Mouse (Mus musculus): ENCODE measurements around the gene Lars2.

Gene Lars2

GRCm38 (mm10) chr9:123391140-123391849 is 24.6 kb downstream of the Lars2 start:
- no peak for DNase-seq (ENCODE audit: low spot score)

GRCm38 (mm10) chr9:123394856-123395255 is 28.1 kb downstream of the Lars2 start:
- DNase-seq (ENCODE audit: low spot score): no peak

GRCm38 (mm10) chr9:123397701-123398100 is 31.0 kb downstream of the Lars2 start:
- DNase-seq (ENCODE audit: low spot score): no peak

GRCm38 (mm10) chr9:123402215-123402614 is 35.5 kb downstream of the Lars2 start:
- no peak for DNase-seq (ENCODE audit: low spot score)

DNA sequence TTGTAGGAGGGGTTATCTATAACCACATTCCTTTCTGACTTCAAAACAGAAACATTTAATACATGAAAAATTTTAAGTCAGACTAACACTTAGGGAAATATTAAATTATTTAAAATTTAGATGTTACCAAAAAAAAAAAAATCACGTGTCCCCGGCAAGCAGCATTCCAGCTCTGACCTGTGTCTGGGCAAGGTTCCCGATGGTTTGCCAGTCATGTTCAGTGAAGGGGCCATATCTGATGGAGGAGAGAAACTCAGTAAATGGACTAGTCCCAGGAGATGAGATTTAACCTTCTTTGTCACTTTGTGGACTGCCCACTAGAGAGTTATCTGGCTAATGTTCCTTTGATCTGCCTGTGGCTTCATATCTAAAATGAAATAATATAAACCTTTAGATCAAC is 36.3 kb downstream of the Lars2 start:
- DNase-seq (ENCODE audit: low spot score): no peak

DNA sequence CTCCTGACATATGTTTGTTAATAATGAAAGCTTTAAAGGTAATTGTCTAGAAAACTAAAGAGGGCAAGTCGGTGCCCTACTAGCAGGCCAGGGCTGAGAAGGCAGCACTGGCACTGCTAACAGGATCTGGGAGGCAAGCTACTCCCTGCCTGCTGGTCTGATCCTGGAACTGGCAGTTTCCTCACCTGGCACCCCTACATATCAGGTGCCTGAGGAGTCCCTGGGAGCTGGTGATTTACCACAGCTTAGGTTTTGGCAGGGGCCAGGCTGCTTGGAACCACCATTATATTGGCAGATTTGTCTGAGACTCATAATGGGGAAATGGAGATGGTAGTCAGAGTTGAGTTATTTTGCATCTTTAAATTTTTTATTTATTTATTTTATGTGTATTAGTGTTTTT is 38.5 kb downstream of the Lars2 start:
- no peak for DNase-seq (ENCODE audit: low spot score)

GRCm38 (mm10) chr9:123408771-123409170 is 42.0 kb downstream of the Lars2 start:
- DNase-seq (ENCODE audit: low spot score): no peak

DNA sequence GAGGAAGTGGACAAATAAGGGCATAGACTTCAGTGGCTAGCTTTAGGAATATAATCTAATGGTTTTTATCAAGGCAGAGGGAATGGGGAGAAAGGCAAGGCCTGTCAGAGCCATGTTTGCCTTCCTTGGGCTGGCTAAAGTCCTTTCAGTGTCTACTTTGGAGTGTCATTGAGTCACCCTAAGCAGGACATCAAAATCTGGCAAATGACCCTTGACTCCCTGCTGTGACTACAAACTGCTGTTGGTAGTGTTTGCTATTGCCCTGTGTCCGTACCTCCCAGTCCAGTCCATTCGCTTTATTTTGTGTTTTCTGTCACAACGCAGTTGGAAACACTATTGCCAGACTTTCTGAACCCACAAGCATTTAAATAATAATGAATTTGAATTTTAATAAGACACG is 63.1 kb downstream of the Lars2 start:
- no peak for DNase-seq (ENCODE audit: low spot score)

DNA sequence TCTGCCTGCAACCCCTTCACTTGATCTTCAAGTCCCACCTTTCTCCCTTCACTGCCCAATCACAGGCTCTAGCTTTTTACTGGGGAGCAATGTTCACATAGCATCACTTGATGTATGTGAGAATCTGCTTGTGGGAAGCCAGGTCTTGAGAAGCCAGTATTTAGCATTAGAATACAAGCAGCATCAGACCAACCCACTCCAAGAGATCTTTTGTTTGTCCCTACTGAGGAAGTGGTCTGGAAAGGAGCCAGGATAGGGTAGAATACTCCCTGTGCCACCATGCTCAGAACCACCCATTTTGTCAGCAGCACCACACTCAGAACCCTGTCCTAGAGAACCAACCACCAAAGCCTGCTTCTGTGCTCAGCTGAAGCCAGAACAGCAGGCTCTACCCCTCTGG is 64.2 kb downstream of the Lars2 start:
- DNase-seq (ENCODE audit: low spot score): no peak

- DNase-seq (ENCODE audit: low spot score): no peak
Observed at GRCm38 (mm10) chr9:123438223-123438622, 71.5 kb downstream of the Lars2 start.

DNA sequence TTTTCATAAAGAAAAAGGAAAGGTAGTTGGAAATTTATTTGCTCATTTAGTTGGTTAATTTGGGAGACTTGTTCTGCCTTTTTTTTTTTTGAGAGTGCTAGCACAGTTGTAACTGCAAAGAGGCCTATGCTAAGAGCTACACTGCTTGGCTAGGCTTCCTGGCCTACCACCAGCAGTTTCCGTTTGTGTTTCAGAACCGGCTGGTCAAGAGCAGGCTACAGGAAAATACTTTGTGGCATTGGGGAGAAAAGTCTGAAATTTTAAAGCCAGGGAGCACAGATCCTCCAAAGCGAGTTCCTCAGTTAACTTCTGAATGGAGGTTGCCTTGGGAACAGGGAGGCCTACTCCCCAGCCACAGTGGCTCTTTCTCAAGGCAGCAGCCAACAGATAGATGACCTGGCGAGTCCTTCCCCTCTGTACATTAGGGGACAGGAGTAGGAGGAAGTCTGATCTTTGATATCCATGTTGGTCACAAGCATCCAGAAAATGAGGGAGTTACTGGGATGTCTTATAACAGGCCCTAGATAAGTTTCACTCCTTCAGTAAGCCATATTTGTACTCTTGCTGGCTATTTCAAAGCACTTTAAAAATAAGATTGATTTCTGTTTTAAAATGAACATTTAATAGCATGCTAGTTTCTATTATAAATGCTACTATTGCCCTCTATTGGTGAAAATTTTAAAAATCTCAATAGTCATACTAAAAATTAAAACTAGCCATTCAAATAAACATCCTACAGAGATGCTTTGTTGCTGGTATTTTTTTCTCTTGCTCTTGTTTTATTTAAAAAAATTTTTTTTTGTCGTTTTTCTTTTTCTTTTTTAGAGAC is 73.7 kb downstream of the Lars2 start:
- DNase-seq (ENCODE audit: low spot score): peak; percentile 23

DNA sequence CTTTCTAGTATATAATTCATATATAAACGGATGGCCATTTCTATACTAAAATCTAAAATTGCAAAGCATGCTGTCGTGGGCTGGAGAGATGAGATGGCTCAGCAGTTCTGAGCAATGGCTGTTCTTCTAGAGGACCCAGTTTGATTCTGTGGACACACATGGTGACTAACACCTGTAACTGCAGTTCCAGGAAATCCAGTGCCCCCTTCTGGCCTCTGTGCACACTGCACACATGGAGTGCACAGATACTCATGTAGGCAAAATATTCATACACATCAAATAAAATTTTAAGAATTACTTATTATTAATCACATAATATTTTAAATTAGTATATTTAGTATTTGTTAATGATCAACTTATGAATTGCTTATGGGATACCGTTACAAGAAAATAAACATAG is 80.4 kb downstream of the Lars2 start:
- DNase-seq (ENCODE audit: low spot score): peak; percentile 30

- no peak for DNase-seq (ENCODE audit: low spot score)
Observed at GRCm38 (mm10) chr9:123448594-123448993, 81.9 kb downstream of the Lars2 start.

DNA sequence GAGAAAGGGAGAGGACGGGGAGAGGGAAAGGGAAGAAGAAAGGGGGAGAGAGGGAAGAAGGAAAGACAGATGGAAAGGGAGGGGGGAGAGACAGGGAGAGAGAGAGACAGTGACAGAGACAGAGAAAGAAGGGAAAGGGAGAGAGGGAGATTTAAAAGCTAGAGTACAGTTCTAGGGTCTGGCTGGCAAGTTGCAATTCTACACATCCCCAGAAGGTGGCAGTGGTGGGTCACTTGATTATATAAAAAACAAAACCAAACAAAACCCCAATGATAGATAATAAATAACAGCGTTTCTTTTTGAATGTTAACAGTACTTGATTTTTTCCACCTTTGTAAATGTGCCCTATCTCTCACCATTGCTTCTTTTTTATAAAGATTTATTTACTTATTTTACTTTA is 83.4 kb downstream of the Lars2 start:
- peak; percentile 62 for DNase-seq (ENCODE audit: low spot score)

GRCm38 (mm10) chr9:123451772-123452171 is 85.0 kb downstream of the Lars2 start:
- no peak for DNase-seq (ENCODE audit: low spot score)

- DNase-seq (ENCODE audit: low spot score): no peak
Observed at GRCm38 (mm10) chr9:123456634-123457602, 90.2 kb downstream of the Lars2 start.

GRCm38 (mm10) chr9:123457603-123458002 is 90.9 kb downstream of the Lars2 start:
- DNase-seq (ENCODE audit: low spot score): peak; percentile 44

GRCm38 (mm10) chr9:123467141-123467620 is 100.5 kb downstream of the Lars2 start:
- no peak for DNase-seq (ENCODE audit: low spot score)

DNA sequence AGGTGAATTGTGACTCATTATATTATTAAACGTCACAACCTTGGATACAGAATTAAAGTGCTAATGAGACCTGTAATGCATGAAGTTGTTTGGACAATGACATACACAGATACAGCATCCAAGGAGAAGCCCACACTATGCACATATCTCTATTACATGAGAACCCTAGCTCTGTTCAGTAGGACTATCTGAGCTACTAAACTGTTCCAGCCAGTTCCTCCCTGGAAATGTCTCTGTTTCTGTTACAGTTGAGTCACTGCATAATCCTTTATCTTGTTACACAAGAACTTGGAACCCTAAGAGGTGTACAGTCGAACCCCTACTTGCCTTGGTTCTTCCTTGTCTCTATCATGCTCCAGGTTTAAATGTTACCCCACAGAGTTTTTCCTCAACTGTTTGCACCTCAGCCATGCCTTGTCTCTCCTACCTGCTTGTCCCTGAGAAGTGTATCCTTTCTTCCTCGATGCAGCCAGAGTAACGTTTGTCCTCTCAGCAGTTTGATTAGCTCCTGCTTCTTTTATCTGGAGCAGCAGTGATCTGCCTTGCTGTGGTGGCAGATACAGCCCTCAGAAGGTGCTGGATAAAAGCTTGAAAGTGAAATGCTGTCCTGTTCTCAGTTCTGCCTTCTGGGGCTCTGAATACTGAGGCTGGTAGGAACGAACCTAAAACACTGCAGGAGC is 101.8 kb downstream of the Lars2 start:
- no peak for DNase-seq (ENCODE audit: low spot score)

- no peak for DNase-seq (ENCODE audit: low spot score)
Observed at GRCm38 (mm10) chr9:123469087-123469486, 102.4 kb downstream of the Lars2 start.

GRCm38 (mm10) chr9:123473377-123473776 is 106.7 kb downstream of the Lars2 start:
- DNase-seq (ENCODE audit: low spot score): peak; percentile 56

DNA sequence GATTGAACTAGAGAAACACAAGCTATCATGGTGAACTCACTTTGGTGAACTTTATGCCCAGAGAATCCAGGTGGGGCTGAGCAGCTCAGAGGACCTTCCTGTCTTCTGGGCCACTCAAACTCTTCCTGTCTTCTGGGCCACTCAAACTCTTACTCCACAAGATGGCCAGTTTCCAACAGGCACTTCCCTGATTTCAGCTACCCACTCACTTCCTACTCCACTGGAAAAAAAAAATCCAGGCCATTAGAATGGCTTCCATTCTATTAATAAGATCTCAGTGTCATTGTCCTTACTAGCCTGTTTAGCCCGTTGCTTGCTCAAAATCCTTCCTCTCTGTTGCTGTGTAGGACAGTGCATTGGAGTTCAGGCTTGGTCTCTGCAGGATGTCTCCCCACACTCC is 108.8 kb downstream of the Lars2 start:
- DNase-seq (ENCODE audit: low spot score): no peak

Measured in MN1 (cell line).